Mouse (Mus musculus) regulatory T cell (primary cell): ENCODE measurements around the gene 1810010H24Rik.
"Not testable (repeated sequence)": the region's sequence is repeated elsewhere in the genome, so short reads cannot be mapped to it uniquely, and the experiment has no call there.

ENCODE experiments used
- in situ Hi-C: fragments of 300-600 bp; cut with MboI, MseI; formaldehyde crosslinking; loops from one replicate; pipeline ENCODE4 v1.15.1; 2025; ENCODE audit warnings: high pct_unique_total_duplicates

Gene 1810010H24Rik

GRCm38 (mm10) chr11:107025411-107026321, at the start of gene 1810010H24Rik:
Gene 1810010H24Rik (plus strand): TSS chr11:107025681.
- in situ Hi-C loops: no loop called here

- in situ Hi-C loops: loop anchor here (5.0 to 10.0 kb wide), 3 partner anchors 44 to 131 kb away; no protein-coding TSS in a partner anchor
These were observed 49.3 kb upstream of the 1810010H24Rik start for GRCm38 (mm10) chr11:106976194-106976593.

GRCm38 (mm10) chr11:106980455-106980854, 45.0 kb upstream of the 1810010H24Rik start:
- in situ Hi-C loops: no loop called here

GRCm38 (mm10) chr11:106981787-106982186, 43.7 kb upstream of the 1810010H24Rik start:
- in situ Hi-C loops: no loop called here

GRCm38 (mm10) chr11:106982351-106982750, 43.1 kb upstream of the 1810010H24Rik start:
- in situ Hi-C loops: no loop called here

GRCm38 (mm10) chr11:106985979-106986604, 39.4 kb upstream of the 1810010H24Rik start:
- in situ Hi-C loops: not testable (repeated sequence)

- in situ Hi-C loops: no loop called here
These were observed 38.1 kb upstream of the 1810010H24Rik start for GRCm38 (mm10) chr11:106987384-106987783.

- in situ Hi-C loops: no loop called here
These were observed 31.0 kb upstream of the 1810010H24Rik start for GRCm38 (mm10) chr11:106994246-106995085.

GRCm38 (mm10) chr11:106996492-106996891, 29.0 kb upstream of the 1810010H24Rik start:
- in situ Hi-C loops: not testable (repeated sequence)

GRCm38 (mm10) chr11:106997976-106998375, 27.5 kb upstream of the 1810010H24Rik start:
- in situ Hi-C loops: no loop called here

GRCm38 (mm10) chr11:106998651-106999150, 26.8 kb upstream of the 1810010H24Rik start:
- in situ Hi-C loops: no loop called here

- in situ Hi-C loops: no loop called here
These were observed 26.1 kb upstream of the 1810010H24Rik start, which contains the start of gene Kpna2 for GRCm38 (mm10) chr11:106999151-106999948. Gene Kpna2 (minus strand): TSS chr11:106999541.

- in situ Hi-C loops: no loop called here
These were observed 25.4 kb upstream of the 1810010H24Rik start for GRCm38 (mm10) chr11:106999949-107000513.

- in situ Hi-C loops: no loop called here
These were observed 23.5 kb upstream of the 1810010H24Rik start for GRCm38 (mm10) chr11:107001760-107002675.

- in situ Hi-C loops: no loop called here
These were observed 19.9 kb upstream of the 1810010H24Rik start for GRCm38 (mm10) chr11:107005538-107005937.

- in situ Hi-C loops: no loop called here
These were observed 15.0 kb upstream of the 1810010H24Rik start for GRCm38 (mm10) chr11:107010447-107010846.

GRCm38 (mm10) chr11:107011171-107011570, 14.3 kb upstream of the 1810010H24Rik start:
- in situ Hi-C loops: no loop called here

GRCm38 (mm10) chr11:107011669-107012323, 13.7 kb upstream of the 1810010H24Rik start:
- in situ Hi-C loops: no loop called here
